Mouse (Mus musculus): ENCODE data around the gene Rpl12.

DNA sequence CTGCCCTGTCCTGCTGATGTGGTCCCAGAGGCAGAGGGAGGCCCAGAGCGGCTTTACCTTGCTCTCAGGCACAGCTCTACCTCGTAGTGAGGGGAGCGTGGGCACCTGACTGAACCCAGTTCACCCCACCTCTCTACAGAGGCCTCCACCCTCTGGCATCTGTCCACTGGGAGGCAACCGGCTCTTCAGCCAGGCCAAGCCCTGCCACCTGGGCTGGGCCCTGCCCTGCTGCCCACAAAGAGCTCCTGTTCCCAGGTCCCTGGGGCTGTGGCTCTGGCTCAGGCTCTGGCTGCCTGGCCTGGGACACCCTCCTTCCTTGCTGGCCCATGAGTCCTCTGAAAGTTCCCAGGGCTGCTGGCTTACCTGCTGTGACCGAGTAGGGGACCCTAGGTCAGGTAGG is 47.0 kb upstream of the Rpl12 start:
- TF ChIP-seq CTCF (IDR thresholded peaks at IDR 0.05; ENCODE audit: low read depth, low read length) (no peak), POLR2A (IDR thresholded peaks at IDR 0.05; ENCODE audit: borderline replicate concordance, low read depth, low read length) (no peak)

Measured in bone marrow macrophage, adult 2 months (primary cell).